Mouse (Mus musculus) spleen, adult 18-20 months (tissue): Measurements from ENCODE around the gene Kazald1.
"Not testable (repeated sequence)": the region's sequence is repeated elsewhere in the genome, so short reads cannot be mapped to it uniquely, and the experiment has no call there.

Experiments
- DNase-seq, 2 experiments: peaks; one replicate each; pipeline ENCODE4 v3.0.0; 2022; ENCODE audit warnings: mixed read lengths in 2 of 2

Gene Kazald1

DNA sequence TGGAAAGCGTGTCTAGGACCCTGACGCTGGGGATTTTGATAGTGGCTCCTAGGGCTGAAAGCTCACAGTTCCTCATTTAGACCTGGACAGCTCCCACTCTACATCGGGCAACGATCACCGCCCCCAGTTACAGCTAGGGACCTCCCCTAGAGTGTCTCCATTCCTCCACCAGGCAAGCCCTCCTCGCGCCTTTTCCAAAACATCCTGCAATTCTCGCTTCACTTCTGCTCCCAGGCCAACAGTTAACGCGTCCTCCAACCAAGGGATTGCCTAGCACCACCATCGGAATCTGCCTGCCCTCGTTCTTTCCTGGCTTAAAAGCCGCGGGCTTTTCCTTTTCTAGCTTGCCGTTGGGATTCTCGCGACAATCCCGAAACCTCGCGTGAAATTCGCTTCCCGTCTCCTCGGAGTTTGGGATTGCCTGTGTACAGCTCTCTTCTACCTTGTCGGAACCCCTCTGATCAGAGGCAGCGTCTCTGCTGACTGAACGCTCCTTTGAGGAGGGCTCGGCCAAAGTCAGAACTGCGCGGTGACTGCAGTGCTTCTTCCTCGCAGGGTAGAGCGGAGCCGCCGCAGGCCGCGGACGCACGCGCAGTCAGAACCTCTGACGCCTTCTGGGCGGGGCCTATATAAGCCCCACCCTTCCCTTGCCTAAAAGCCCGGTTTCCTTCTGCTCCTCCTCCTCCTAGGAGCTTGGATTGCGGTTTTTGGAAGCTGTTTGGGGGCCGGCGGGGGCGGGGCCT, at the start of gene Kazald1:
Gene Kazald1 (plus strand): TSS at position 662 of the 743 bp plus-strand sequence.
- peak; percentile 83 to 92 for DNase-seq

DNA sequence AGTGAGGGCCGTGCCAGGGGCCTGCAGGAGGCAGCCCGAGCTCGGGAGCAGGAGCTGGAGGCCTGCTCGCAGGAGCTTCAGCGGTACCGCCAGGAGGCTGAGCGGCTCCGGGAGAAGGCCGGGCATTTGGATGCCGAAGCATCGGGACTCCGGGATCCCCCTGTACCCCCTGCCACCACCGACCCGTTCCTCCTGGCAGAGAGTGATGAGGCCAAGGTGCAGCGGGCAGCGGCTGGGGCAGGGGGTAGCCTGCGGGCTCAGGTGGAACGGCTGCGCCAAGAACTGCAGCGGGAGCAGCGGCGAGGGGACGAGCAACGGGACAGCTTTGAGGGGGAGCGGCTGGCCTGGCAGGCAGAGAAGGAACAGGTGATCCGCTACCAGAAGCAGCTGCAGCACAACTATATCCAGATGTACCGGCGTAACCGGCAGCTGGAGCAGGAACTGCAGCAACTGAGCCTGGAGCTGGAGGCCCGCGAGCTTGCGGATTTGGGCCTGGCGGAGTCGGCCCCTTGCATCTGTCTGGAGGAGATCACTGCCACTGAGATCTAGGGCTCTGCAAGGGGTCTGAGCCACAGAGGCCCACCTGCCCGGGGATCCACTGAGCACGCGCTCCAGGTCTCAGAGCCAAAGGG, 49.0 kb upstream of the Kazald1 start:
- DNase-seq, result no peak

DNA sequence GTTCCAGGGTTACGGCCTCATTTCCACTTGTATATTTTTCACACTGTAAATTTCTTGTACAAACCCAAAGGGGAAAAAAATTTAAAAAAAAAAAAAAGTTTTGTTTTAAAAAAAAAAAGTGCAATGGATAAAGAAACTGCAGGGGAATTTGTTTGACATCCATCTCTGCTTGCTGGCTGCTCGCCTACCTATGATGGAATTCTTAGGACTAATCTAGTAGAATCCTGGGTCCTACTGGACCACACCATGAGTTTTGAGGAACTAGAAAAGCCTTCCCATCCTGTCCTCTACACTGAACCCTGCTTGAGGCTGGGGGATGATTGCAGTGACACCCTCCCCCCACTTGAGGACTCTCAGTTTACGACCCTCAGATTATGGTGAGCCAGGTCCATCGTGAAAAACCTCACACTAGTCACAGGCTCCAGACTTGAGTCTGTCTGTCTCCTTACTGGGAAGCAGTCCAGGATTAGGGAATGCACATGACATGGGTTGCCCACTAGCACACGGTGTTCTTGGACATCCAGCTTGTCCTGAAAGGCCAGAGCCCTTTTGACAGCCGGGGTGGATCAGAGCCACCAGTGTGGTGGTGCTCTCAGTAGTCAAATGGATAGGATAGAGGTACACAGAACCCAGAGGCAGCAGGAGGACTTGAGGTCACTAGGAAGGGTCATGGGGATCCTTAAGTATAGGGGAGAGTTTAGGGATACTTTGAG, 47.9 kb upstream of the Kazald1 start:
- DNase-seq, result no peak

DNA sequence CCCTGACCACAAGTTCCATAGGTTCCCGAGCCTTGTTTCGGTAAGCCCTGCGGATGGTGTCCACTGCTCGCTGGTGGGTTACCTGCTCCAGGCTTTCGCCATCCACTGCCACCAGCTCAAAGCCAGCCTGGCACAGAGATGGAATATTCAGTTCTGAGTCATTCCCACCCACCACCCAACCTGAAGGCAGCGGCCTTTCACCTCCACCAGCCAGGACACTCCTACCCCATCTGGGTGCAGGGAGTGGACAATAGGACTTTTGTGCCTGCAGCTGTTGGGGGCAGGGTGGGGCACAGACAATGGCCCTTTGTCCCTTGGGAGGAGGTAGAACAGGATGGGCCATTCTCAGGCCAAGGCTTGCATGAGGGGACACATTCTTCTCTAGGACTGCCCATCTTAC, 47.2 kb upstream of the Kazald1 start:
- no peak for DNase-seq

DNA sequence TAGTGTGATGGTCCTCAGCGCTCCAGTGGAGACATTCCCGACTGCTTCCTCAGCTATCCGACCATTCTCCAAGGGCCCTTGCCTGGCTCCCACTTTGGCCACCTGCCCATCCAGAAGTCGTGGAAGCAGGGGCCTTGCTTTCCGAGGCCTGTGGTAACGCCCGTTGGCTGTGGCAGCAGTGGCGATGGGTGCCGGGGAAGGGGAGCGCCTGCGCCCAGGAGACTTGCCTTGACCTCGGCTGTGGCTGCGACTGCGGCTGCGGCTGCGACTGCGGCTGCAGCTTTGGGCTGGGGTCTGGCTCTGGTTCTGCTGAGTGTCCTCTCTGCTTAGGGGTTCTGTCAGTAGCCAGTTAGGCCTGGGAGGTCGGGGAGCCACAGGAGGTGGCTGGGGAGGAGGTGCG, 46.3 kb upstream of the Kazald1 start:
- DNase-seq, result no peak

DNA sequence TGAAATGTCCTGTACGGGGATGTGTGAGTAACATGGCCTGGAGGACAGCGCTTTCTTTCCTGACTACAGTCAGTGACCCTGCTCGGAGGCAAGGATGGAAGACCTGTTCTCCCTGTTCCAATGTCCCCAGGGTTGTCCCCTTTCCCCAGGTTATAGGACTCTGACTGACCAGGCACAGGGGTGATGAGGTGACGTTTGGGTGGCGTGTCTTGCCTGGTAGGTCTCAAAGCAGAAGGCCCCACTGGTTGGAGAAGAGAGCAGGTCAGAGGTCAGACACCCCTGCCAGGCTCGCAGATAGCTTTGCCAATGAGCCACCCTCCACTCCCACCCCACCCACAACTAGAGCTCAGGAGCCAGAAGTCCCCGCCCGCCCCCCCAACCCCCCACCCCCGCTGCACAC, 45.5 kb upstream of the Kazald1 start:
- no peak for DNase-seq

DNA sequence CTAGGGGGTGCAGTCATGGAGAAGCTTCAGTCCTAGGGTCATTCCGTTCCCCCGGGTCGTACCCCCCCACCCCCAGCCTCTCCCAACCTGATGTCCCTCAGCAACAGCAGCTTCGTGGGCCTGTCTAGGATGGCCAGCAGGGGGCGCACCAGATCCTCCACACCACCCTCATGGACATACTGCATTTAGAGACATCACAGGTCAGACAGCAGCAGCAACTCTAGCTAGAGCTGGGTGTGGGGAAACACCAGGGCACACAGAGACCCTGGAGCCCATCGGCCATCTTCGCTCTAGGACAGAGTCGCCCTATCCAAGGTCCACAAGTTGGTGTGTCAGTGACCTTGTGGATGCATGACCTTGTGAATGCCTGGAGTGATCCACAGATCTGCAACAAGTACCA, 44.9 kb upstream of the Kazald1 start:
- DNase-seq, result peak in 1 of 2 experiments; percentile 72

DNA sequence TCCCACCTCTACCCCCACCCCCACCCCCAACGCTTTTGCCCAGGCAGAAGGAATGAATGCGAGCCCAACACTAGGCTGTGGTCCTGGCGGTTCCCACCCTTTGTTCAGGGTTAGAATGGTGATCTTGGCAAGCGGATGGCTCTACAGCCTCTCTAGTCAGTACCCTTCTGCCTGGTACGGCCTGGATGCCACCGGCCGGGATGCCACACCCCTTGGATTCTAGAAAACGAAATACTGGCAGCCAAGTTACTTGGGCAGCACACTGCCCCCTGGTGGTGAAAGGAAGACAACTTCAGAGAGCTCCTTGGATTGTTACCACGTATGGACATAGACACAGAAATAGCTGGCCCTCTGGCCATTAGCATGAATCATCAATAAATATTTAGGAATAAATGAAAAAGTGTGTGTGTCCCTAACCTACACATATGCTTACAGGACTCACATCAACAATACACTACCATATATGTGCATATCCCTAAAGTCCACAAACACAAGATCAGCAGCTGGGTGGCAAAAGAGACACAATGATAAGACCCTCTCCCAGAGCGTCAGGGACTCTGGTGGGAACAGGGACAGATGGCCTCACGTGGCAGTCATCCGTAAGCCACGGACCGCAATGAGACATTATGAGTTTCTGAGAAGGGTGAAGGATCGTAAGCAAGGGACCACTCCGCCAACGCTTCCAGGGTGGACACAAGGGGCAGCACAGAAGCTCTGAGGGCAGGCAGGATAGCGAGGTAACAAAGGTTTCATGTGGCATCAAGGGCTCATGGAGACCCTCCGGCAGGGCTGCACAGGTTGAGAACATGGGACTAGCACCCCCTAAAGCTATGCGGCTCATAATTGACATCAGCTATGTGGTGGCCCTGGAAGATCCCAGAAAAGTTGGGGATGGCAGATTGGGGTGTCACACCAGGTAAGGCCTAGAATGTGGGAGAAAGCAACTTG, 44.0 kb upstream of the Kazald1 start:
- peak in 1 of 2 experiments; percentile 59 for DNase-seq

DNA sequence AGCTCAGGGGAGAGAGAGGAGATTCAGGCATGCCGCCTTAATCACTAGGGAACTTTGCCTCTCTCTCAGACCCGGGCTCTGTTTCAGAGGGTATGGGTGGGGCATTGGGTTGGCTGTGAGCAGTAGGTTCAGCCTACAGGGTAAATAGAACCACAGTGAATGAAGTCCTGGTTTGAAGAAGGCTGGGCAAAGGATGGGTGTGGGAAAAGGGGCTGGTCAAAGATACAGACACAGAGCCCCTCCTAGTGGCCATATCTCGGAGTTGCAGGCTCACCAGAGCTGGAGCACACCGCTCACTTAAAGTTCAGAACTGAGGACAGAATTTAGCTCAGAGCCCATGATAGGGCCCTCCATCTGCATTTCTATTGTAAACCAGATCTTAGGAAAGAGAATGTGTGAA, 43.3 kb upstream of the Kazald1 start:
- DNase-seq, result peak in 1 of 2 experiments; percentile 61

DNA sequence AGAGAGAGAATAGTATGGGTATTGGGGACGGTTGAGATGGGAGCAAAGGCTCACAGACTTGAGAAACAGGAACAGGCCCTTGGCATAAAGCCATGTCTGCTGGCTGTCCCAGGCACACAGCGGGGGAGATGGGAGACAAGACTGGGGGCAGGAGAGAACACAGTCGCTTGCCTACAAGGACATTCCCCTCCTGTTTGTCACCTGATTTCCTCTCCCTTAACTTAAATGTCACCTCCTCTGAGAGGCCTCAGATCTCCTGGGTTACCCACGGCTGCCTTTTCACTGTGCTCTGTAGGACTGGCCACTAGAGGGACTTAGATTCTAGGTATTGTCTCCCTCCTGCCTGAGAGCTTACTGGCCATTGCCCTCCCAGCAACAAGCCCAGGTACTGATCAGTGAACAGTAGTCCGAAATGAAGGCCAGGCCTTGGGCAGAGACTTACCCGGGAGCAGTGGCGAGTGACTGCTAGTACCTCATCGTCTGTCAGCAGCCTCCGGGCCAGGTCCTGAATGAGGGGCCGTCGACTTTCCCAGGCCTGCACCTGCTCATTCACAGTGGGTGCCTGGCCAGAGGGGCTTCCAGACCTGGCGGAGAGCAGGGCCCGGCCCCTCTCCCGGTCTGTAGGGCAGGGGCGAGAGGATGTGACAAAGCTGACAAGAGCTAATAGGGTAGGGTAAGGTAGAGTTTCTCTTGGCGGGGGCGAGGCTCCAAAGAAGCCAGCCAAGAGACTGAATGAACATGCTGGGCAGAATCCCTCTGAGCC, 42.3 kb upstream of the Kazald1 start:
- DNase-seq, result no peak

DNA sequence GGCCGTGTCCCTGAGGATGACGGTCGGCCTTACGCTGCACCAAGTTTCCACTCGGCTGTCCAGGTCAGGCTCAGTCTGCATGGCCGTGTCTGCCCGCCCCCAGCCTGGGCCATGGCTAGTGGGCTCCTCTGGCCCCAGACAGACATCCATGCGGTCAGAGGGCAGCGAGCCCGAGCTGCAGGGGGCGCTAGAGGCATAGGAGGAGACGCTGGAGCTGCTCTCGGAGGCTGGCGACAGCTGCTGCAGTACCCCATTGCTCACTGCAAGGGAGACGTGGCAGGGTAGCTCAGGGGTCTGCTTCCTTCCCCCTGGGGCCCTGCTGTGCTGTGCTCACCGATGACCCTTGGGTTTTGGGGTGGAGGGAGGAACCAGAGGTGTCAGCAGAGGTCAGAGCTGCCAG, 38.2 kb upstream of the Kazald1 start:
- peak in 1 of 2 experiments; percentile 48 for DNase-seq

DNA sequence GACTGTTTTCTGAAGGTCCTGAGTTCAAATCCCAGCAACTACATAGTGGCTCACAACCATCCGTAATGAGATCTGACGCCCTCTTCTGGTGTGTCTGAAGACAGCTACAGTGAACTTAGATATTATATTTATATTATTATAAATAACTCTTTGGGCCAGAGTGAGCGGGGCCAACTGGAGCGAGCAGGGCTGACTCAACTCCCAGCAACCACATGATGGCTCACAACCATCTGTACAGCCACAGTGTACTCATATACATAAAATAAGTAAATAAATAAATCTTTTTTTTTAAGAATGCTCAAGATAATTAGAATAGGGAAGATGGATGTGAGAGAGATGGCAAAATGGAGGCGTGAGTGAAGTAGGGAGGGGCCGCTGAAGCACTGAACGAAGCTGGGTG, 36.8 kb upstream of the Kazald1 start:
- not testable (repeated sequence) for DNase-seq

DNA sequence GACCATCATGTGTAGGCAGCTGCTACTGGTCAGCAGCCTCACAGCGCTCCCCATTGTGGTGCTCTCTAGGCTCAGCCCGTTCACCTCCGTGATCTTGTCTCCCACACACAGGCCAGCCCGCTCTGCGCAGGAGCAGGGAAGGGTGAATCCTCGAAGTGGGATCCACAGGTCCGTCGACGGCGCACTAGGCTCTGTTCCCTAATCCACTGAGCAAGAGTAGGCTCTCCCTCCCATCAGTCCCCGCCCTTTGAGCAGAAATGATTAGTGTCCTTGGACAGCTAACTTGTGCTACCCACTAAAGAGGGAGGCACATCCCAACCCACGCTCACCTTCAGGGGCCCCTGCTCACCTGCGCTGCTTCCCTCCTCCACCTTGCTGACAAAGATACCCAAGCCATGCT, 34.8 kb upstream of the Kazald1 start:
- DNase-seq, result no peak

DNA sequence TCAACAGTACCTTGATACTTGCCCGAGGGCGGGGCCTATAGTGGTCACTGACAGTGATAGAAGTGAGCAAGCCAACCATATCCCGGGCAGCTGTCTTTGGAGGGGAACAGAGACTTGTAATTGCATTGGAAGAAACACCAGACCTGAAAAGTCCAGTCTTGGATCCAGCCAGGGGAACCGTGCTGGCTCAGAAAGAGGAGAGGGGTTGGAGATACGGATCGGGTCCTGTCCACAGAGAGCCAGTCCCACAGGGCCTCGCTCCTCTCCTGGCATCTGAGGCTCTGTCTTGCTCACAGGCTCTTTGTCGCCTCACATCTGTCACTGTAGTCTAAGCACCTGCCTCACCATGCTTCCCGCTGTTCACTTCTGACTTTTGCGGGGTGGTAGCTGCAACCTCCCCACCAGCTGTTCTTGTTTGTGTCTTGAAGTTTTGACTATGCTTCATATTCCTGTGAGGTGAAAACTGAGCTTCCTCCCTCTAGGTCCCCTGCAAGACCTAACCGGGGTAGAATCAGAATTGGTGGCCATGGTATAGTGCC, 30.6 kb upstream of the Kazald1 start:
- DNase-seq, result no peak

DNA sequence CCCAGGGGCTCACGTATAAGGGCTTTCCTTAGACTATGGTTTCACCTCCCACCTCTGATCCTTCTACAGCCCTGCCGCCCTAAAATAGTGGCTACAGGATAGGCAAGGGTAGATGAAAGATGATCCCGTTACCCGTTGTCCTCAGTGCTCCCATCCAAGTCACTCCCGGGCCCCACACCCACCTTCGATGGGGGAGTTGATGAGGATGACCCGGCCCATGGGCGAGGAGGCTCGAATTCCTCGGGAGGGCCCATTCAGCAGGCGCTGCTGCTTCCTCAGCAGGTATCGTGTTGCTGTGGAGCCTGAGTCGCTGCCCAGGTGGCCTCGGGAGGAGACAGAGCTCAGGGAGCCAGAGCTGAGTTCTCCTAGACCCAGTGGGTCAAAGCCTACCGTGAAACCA, 29.8 kb upstream of the Kazald1 start:
- no peak for DNase-seq

DNA sequence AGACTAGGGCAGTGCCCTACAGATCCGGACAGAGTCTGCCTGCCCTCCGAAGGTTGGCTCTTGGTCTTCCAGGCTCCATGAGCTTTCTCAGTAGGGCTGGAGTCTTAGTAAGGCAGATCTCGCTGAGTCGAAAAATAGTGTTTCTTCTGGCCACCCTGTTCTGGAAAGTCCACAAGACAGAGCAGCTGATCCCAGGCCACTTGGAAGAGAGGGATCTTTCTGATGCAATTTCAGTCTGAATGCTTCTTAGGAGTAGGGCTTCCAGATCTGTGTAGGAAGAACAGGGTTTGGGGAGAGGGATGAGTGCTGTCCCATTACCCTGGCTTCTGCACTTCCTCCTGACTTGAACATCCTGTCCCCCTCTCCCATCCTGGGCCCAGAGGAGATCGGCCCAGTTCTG, 29.4 kb upstream of the Kazald1 start, which contains the start of gene Pdzd7:
Gene Pdzd7 (minus strand): TSS at position 67 of the 400 bp plus-strand sequence.
- no peak for DNase-seq

DNA sequence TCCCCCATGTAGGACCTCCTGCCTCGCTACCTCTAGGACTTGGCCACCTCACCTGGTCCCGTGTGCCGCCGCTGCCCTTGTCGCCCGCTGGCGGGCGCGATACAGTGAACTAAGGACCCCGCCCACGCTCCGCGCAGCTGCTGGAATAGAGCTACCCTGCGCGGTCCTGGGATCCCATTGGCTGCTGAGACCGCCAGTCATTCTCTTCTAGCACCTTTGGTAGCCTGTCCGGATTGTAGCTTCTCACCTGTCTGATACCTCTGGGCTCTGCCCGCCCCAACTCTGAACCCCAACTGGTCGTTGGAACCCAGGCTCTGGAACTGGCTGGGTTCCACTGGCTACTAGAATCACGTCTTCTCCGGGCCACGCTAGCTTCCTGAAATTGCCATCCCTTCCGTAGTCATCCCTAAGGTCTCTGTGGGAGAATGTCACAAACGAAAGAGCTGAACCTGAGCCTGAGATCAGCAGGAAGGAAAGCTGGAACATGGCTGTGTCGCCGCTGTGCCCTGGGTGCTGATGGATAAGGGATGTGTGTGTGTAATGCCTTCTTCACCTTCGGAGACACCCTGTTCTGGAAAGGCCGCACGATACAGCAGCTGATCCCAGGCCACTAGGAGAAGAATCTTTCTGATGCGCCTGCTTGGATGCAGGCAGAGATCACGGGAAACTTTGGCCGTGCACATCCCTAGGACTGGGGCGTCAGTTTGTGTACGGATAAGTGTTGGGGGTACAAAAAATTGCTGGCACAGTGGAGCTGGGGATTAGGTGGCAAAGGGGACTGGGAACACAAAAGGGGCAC, 28.3 kb upstream of the Kazald1 start:
- DNase-seq, result peak; percentile 54 to 66

DNA sequence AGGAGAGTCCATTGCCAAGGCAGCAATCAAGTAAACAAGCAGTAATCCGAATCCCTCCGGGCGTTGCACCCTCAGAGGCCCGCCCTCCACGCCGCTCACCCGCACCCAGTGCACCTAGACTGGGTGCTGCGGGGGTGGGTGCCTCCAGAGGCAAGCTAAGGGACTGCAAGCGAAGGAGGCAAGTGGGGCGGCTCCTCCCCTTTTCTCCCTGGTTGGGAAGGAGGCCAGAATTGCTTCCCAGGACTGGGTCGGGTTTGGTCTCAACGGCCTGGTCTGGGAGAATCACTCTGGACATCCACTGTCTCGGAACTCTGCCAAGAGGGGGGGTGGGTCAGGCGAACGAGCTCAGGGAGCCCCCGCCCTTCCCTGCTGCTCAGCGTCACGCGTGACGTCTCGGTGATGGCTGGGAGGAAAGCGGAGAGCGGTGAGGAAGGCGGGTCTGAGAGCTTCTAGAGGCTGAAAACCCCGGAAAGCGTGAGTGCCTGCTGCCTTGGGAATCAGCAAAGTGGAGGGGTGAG, 27.6 kb upstream of the Kazald1 start, which contains the start of gene Sfxn3:
Gene Sfxn3 (plus strand): TSS at position 87 of the 518 bp plus-strand sequence.
- DNase-seq, result peak; percentile 71 to 77

DNA sequence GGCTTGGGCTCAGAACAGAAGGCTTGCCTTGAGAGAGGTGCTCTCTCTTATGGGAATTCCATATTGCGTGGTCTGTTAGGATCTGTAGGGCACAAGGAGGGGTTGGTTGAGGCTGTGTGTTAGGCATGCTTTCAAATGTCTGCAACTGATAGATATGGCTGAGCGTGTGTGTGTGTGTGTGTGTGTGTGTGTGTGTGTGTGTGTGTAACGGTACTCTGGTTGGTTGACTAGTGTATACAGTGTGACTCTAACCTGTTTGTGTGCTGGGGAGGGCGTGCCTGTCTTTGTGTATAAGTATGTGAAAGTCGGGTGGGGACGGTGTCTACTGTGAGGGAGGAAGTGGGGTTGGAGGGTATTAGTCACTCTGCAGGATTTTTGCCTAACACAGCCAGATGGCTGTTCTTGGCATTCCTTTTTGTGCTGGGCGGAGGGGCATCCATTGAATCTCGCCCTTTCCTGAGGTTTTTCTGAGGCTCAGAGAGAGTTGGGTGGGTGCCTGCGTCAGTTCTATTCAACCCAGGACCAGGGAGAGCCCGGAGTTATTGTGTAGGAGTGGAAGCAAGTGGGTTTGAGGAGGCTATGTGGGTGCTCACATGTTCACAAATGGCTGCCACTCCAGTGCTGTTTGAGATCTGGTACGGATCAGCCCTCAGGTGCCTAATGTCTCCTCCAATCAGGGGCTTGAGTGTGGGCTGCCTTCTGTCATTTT, 27.0 kb upstream of the Kazald1 start:
- peak in 1 of 2 experiments; percentile 42 for DNase-seq
